Mouse (Mus musculus): ENCODE data around the gene Ppp2r1b. TPM values are rescaled to one million over a fixed set of nuclear protein-coding genes. Genes with fewer than 3 reads are reported as not detected.

Gene Ppp2r1b
- 0.75 and 0.92 TPM in 2 replicates for polyA plus RNA-seq (2012)

- Histone ChIP-seq H3K4me1 (ENCODE audit: control insufficient read depth) (peaks cover 34% of the 10 kb centered on the region), H3K27me3 (ENCODE audit: control insufficient read depth) (no peaks in the 10 kb centered on the region), H3K4me3 (replicated peaks) (no peak within 1 kb of the TSS), H3K36me3 (ENCODE audit: control insufficient read depth) (peaks cover 19% of the 10 kb centered on the region), H3K9me3 (ENCODE audit: control insufficient read depth, low read length) (no peaks in the 10 kb centered on the region)
- TF ChIP-seq GATA1 (IDR thresholded peaks at IDR 0.05; ENCODE audit: low read length) (no peak), TAL1 (IDR thresholded peaks at IDR 0.05; ENCODE audit: low read length) (no peak)
Measured at GRCm38 (mm10) chr9:50845081-50845480, at the start of gene Ppp2r1b. Gene Ppp2r1b (plus strand): TSS chr9:50845301.

- Histone ChIP-seq H3K36me3 (ENCODE audit: control insufficient read depth) (peaks cover 41% of the 10 kb centered on the region), H3K4me3 (replicated peaks) (no peak overlapping the region), H3K4me1 (ENCODE audit: control insufficient read depth) (peaks cover 5% of the 10 kb centered on the region), H3K27me3 (ENCODE audit: control insufficient read depth) (no peaks in the 10 kb centered on the region), H3K9me3 (ENCODE audit: control insufficient read depth, low read length) (no peaks in the 10 kb centered on the region)
- no peak for TF ChIP-seq TAL1 (IDR thresholded peaks at IDR 0.05; ENCODE audit: low read length)
- TF ChIP-seq GATA1 (IDR thresholded peaks at IDR 0.05; ENCODE audit: low read length), result no peak
Measured at GRCm38 (mm10) chr9:50796776-50797175, 48.3 kb upstream of the Ppp2r1b start.

DNA sequence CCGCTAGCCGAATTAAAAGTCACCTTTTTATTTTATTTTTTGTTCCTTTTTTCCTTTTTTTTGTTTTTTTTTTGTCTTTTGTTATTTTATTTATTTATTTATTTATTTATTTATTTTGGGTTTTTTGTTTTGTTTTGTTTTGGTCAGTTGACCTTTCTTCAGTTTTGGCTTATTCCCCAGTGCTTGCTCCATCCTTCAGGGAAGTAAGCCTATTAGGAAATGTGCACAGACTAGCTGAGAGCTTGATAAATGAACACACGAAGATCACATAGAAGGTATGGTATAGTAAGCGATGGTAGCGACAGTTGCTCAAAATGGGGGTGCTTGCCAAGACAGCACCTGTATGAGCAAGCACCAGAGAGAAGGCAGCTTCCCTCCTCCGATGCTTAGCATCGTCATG, 47.5 kb upstream of the Ppp2r1b start:
- TF ChIP-seq GATA1 (IDR thresholded peaks at IDR 0.05; ENCODE audit: low read length) (no peak), TAL1 (IDR thresholded peaks at IDR 0.05; ENCODE audit: low read length) (no peak)
- H3K4me1 ChIP-seq (ENCODE audit: control insufficient read depth), result peaks cover 13% of the 10 kb centered on the region
- H3K27me3 ChIP-seq (ENCODE audit: control insufficient read depth), result no peaks in the 10 kb centered on the region
- no peaks in the 10 kb centered on the region for H3K9me3 ChIP-seq (ENCODE audit: control insufficient read depth, low read length)
- H3K4me3 ChIP-seq (replicated peaks), result no peak overlapping the region
- peaks cover 39% of the 10 kb centered on the region for H3K36me3 ChIP-seq (ENCODE audit: control insufficient read depth)

DNA sequence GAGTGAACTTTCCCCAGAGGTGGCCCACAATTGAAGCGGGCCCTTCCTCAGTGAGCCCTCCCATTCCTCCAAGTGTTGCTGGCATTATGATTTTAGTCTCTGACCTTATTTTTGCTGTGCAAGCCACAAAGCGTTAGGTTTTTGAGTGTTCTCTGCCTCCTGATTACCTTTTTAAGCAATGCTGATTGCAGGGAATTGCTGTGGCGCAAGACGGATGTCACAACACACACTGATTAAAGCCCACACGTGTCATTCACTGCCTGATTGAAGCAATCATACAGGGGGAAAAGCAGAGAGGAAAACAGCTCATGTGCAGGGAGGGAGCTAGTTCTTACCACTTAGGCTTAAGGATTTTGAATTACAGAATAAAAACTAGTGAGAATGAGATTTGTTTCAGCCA, 46.7 kb upstream of the Ppp2r1b start:
- no peaks in the 10 kb centered on the region for H3K27me3 ChIP-seq (ENCODE audit: control insufficient read depth)
- H3K4me1 ChIP-seq (ENCODE audit: control insufficient read depth), result peaks cover 20% of the 10 kb centered on the region
- H3K4me3 ChIP-seq (replicated peaks), result no peak overlapping the region
- peaks cover 44% of the 10 kb centered on the region for H3K36me3 ChIP-seq (ENCODE audit: control insufficient read depth)
- TF ChIP-seq GATA1 (IDR thresholded peaks at IDR 0.05; ENCODE audit: low read length) (no peak), TAL1 (IDR thresholded peaks at IDR 0.05; ENCODE audit: low read length) (no peak)
- H3K9me3 ChIP-seq (ENCODE audit: control insufficient read depth, low read length), result no peaks in the 10 kb centered on the region

DNA sequence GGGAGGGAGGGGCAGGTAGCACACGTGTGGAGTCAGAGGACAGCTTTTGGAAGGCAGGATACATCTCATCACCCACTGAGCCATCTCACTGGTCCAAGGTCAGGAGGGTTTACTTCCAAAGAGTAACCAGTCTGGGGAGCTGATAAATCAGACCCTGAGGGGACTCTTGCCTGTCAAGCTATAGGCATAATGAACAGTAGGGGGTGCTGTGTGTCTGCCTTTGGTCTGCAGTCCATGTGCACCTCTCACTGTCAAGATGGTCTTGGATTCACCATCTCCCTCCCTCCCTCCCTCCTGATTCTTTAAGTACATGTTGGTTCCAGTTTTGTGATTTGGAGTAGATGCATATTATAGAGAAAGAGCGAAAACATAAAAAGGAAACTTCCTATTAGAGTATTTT, 44.1 kb upstream of the Ppp2r1b start:
- Histone ChIP-seq H3K9me3 (ENCODE audit: control insufficient read depth, low read length) (no peaks in the 10 kb centered on the region), H3K4me3 (replicated peaks) (no peak overlapping the region), H3K4me1 (ENCODE audit: control insufficient read depth) (peaks cover 40% of the 10 kb centered on the region), H3K27me3 (ENCODE audit: control insufficient read depth) (no peaks in the 10 kb centered on the region), H3K36me3 (ENCODE audit: control insufficient read depth) (peaks cover 59% of the 10 kb centered on the region)
- TF ChIP-seq GATA1 (IDR thresholded peaks at IDR 0.05; ENCODE audit: low read length), result no peak
- TF ChIP-seq TAL1 (IDR thresholded peaks at IDR 0.05; ENCODE audit: low read length), result no peak

GRCm38 (mm10) chr9:50803055-50803671, 41.9 kb upstream of the Ppp2r1b start:
- Histone ChIP-seq H3K4me3 (replicated peaks) (peak overlapping the region; percentile 40), H3K4me1 (ENCODE audit: control insufficient read depth) (peaks cover 59% of the 10 kb centered on the region), H3K27me3 (ENCODE audit: control insufficient read depth) (no peaks in the 10 kb centered on the region), H3K36me3 (ENCODE audit: control insufficient read depth) (peaks cover 76% of the 10 kb centered on the region), H3K9me3 (ENCODE audit: control insufficient read depth, low read length) (no peaks in the 10 kb centered on the region)
- peak; percentile 83 for TF ChIP-seq GATA1 (IDR thresholded peaks at IDR 0.05; ENCODE audit: low read length)
- peak; percentile 87 for TF ChIP-seq TAL1 (IDR thresholded peaks at IDR 0.05; ENCODE audit: low read length)

DNA sequence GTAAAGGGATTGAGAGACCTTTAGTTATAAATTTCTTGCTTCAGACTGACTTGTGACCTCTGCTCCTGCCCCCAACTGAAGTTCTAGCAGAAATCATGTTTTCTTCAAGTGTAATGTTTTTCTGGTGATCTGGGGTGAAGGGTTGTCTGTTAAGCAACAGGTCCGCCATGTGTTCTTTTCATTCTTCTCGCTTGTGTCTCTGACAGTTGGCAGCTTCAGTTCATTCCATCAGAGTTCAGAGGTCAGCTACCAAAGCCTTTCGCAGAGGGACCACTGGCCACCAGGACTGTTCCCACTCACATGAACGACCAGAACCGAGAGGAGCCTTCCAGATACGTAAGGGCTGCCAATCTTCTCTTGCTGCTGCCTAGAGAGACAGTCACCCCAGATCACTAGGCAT, 36.6 kb upstream of the Ppp2r1b start:
- TF ChIP-seq GATA1 (IDR thresholded peaks at IDR 0.05; ENCODE audit: low read length) (no peak), TAL1 (IDR thresholded peaks at IDR 0.05; ENCODE audit: low read length) (no peak)
- Histone ChIP-seq H3K36me3 (ENCODE audit: control insufficient read depth) (peaks cover 79% of the 10 kb centered on the region), H3K4me1 (ENCODE audit: control insufficient read depth) (peaks cover 89% of the 10 kb centered on the region)

DNA sequence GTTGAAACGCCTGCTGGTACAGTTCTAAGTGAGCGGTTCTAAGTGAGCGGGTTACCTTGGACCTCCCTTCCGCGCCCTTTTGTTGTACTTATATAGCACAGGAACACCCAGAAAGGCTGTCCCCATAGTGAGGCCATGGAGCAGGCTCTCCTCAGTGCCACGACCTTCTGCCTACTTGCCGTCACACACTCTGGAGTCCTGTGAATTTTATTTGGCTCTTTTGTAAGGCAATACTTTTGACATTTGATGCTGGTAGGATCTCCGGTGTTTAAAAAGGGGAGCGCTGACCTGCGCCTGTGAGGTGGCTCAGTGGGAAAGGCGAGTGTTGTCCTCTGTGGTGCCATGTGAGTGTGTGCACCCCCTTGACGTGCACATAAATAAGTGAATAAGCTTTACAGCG, 36.0 kb upstream of the Ppp2r1b start:
- Histone ChIP-seq H3K36me3 (ENCODE audit: control insufficient read depth) (peaks cover 79% of the 10 kb centered on the region), H3K9me3 (ENCODE audit: control insufficient read depth, low read length) (no peaks in the 10 kb centered on the region), H3K27me3 (ENCODE audit: control insufficient read depth) (no peaks in the 10 kb centered on the region), H3K4me3 (replicated peaks) (no peak overlapping the region), H3K4me1 (ENCODE audit: control insufficient read depth) (peaks cover 89% of the 10 kb centered on the region)
- TF ChIP-seq GATA1 (IDR thresholded peaks at IDR 0.05; ENCODE audit: low read length) (no peak), TAL1 (IDR thresholded peaks at IDR 0.05; ENCODE audit: low read length) (no peak)

More for the DNA sequence above, 36.6 kb upstream of the Ppp2r1b start:
- no peaks in the 10 kb centered on the region for H3K9me3 ChIP-seq (ENCODE audit: control insufficient read depth, low read length)
- no peaks in the 10 kb centered on the region for H3K27me3 ChIP-seq (ENCODE audit: control insufficient read depth)
- no peak overlapping the region for H3K4me3 ChIP-seq (replicated peaks)

GRCm38 (mm10) chr9:50811187-50811586, 33.9 kb upstream of the Ppp2r1b start:
- Histone ChIP-seq H3K4me1 (ENCODE audit: control insufficient read depth) (peaks cover 83% of the 10 kb centered on the region), H3K4me3 (replicated peaks) (peak overlapping the region; percentile 41), H3K27me3 (ENCODE audit: control insufficient read depth) (no peaks in the 10 kb centered on the region), H3K9me3 (ENCODE audit: control insufficient read depth, low read length) (peaks cover 6% of the 10 kb centered on the region), H3K36me3 (ENCODE audit: control insufficient read depth) (peaks cover 72% of the 10 kb centered on the region)
- TF ChIP-seq TAL1 (IDR thresholded peaks at IDR 0.05; ENCODE audit: low read length) (peak; percentile 71), GATA1 (IDR thresholded peaks at IDR 0.05; ENCODE audit: low read length) (peak; percentile 68)

- H3K27me3 ChIP-seq (ENCODE audit: control insufficient read depth), result no peaks in the 10 kb centered on the region
- peaks cover 8% of the 10 kb centered on the region for H3K9me3 ChIP-seq (ENCODE audit: control insufficient read depth, low read length)
- peaks cover 84% of the 10 kb centered on the region for H3K4me1 ChIP-seq (ENCODE audit: control insufficient read depth)
- TF ChIP-seq GATA1 (IDR thresholded peaks at IDR 0.05; ENCODE audit: low read length) (no peak), TAL1 (IDR thresholded peaks at IDR 0.05; ENCODE audit: low read length) (no peak)
- H3K36me3 ChIP-seq (ENCODE audit: control insufficient read depth), result peaks cover 71% of the 10 kb centered on the region
- no peak overlapping the region for H3K4me3 ChIP-seq (replicated peaks)
Measured at GRCm38 (mm10) chr9:50811746-50812145, 33.4 kb upstream of the Ppp2r1b start.
